Mouse (Mus musculus): ENCODE measurements around the gene Armc2.

Gene Armc2

DNA sequence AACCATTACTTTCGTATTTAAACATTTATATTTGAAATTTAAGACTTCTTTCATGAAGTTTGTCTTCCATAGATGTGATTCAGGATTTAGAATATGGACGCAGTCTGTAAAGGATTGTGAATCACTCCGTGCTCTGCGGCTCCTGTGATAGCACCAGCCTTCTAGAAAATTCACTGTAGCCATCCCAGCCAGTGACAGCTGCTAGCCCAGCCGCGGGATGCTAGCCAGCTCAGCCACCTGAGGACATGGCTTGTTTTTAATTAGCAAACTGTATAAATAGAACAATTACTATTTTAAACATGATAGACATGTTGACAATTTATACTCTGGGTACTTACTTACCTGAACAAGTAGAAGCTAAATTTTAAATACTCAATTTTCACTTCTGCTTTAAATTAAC, 116.4 kb downstream of the Armc2 start:
- no peak for DNase-seq

DNA sequence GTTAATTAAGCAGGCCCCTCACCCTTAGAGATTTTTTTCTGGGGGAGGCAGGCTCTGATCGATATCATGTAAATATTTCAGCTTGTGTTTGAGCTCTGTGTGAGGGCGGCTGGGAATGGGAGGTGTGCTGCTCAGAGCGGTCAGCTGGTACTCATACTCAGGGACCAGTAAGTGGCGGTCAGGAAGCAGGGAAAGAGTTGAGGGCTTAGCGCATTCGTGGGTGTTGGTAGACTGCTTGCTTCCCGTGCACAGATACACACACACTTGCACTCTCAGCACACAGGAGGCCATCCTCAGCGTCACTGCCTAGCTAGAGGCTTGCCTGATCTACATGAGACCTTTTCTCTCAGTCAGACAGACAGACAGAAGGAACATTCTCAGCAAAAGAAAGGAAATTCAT, 116.8 kb downstream of the Armc2 start:
- DNase-seq: no peak

DNA sequence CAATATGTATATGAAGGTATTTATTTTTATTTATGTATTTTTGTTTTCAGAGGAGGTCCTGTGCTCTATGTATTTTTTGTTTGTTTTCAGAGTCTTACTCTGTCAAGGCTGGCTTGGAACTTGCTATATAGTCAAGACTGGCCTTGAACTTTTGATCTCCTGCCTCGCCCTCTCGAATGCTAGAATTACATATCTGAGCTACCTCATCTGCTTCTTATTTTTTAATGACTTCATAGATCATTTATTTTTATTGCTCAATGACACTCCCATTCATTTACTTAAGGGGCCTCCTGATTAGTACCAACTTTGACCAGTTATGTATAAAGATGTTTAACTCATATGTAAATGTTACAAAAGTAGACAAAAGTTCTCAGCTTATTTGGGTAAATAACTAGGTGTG, 121.4 kb downstream of the Armc2 start:
- DNase-seq: no peak

GRCm38 (mm10) chr10:41896425-41896824, 121.8 kb downstream of the Armc2 start:
- DNase-seq: no peak

GRCm38 (mm10) chr10:41893433-41894411, 124.5 kb downstream of the Armc2 start:
- DNase-seq: peak; percentile 55 to 75

- no peak for DNase-seq
Measured at GRCm38 (mm10) chr10:41891312-41891711, 126.9 kb downstream of the Armc2 start.

GRCm38 (mm10) chr10:41890537-41890936, 127.7 kb downstream of the Armc2 start:
- no peak for DNase-seq

GRCm38 (mm10) chr10:41889566-41889965, 128.7 kb downstream of the Armc2 start:
- no peak for DNase-seq

DNA sequence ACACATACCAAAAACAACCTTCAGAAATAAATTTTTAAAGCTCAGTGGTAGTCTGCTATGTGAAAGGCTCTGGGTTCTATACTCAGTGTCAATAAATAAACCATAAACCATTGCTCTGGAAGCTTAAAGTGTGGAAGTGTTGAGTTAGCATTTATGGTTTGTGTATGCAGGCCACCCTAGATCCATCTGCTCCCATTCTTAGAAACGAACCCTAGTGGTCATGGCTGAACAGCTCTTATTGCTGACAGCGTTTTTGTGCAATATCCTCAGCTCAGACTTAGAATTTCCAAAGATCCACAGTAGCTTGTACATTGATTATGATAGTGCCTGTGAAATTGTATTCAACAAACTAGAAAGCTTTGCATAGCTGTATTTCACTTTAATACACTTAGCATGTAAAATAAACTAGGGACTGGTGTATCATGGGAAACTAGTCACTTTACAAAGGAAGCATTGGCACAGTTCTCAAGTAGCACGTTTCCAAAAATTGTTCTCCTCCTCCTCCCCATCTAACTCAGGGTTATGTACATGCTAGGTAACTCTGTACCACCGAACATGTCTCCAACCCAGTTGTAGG, 129.8 kb downstream of the Armc2 start:
- DNase-seq: no peak

- peak; percentile 91 to 96 for DNase-seq
Measured at GRCm38 (mm10) chr10:41887080-41887821, 131.0 kb downstream of the Armc2 start.

GRCm38 (mm10) chr10:41883741-41884575, 134.3 kb downstream of the Armc2 start:
- DNase-seq: peak in 1 of 2 experiments; percentile 38

DNA sequence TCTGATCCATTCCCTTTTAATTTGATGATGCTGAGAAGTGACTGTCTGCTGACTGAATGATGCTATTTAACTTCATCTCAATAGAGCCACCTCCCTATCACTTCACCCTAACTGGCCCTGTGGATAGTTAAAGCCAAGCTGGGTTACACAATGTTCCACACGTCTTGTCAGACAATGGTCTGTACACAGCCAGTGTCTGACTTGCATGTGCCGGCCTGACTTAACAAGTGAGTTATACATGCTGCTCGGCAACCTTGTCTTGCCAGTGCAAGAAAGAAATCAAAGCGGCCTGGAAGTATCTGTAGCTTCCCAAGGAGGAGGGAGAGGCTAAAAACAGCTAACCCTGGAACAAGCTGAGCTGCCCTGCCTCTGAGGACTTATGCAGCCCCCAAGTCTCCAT, 136.8 kb downstream of the Armc2 start:
- DNase-seq: no peak

DNA sequence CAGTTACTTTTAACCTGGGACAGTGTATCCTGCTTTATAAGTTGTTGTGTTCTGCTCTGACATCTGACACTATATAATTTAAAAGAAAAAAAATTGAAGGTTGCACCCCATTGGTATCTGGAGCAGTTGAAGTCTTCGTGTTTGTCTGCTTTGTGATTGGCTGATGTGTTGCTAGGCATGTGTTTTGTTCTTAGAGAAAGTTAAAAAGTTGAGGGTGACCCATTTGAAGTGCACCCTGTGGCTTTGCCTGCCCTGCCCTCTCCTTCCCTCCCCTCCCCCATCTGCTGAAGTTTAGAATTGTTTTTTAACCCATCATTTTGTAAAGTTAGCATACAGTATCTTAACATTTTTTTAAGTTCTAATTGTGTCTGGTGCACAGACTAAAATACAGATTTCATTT, 137.5 kb downstream of the Armc2 start:
- no peak for DNase-seq

DNA sequence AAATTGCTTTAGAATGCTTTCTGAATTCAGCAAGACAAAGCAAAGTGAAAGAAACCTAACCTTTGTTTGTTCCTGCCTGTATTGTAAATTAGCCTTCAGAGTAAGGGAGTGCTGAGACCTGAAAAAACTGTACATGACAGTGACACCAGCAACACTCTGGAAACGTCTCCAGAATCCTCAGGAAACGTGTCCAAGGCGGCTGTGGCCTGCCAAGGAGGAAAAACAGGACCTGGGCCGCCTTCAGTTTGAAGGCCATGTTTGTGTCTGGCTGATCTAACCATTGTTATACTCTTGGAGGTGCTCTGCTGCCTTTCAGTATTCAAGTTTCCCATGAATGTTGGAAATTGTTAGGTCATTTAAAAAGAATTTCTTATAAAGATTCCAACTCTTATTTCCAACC, 138.0 kb downstream of the Armc2 start:
- DNase-seq: no peak

- no peak for DNase-seq
Measured at GRCm38 (mm10) chr10:41879675-41880074, 138.6 kb downstream of the Armc2 start.

DNA sequence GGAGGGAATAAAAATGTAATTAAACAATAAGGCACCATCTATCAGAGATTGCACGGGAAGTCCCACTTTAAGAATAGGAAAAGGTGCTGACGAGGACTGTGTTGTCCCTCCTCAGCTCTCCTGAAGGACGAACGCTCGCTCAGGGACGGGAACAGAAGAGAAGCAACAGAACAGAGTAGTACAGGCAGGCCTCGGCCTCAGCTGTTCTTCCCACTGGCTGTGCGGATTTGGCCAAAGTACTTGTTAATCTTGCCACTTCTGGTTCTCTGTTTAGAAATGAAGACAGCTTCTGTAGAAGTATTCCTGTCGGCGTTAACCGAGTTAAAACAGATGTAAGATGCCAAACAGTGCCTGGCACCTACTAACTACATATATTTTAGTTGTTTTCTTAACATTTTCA, 139.9 kb downstream of the Armc2 start:
- no peak for DNase-seq

- DNase-seq: no peak
Measured at GRCm38 (mm10) chr10:41875624-41876023, 142.6 kb downstream of the Armc2 start.

GRCm38 (mm10) chr10:41871564-41871963, 146.7 kb downstream of the Armc2 start:
- no peak for DNase-seq

GRCm38 (mm10) chr10:41870101-41870500, 148.1 kb downstream of the Armc2 start:
- DNase-seq: no peak

GRCm38 (mm10) chr10:41867956-41868355, 150.3 kb downstream of the Armc2 start:
- no peak for DNase-seq

DNA sequence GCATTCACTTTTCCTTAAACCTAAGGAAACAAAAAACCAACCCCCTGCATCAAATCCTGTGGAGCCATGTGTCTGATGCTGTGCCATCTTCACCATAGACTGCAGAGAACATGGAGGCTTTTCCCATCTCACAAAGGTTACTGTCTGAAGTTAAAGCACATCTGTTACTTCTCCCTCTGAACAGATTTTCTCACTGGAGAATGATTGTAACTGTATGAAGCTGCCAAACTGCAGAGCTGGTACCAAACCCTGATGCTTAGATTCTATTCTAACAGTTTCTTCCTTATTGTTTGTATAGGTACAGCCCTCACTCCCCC, 151.4 kb downstream of the Armc2 start:
- no peak for DNase-seq

- peak in 1 of 2 experiments; percentile 41 for DNase-seq
Measured at GRCm38 (mm10) chr10:41866069-41866837, 152.0 kb downstream of the Armc2 start.
